Mouse (Mus musculus): ENCODE results near the gene Nr1d1. TPM values are rescaled to one million over a fixed set of nuclear protein-coding genes. Genes with fewer than 3 reads are reported as not detected.
"Not testable (repeated sequence)": the region's sequence is repeated elsewhere in the genome, so short reads cannot be mapped to it uniquely, and the experiment has no call there.

The Nr1d1 gene
- total RNA-seq, 2 experiments from 2014 or later: 54.2 to 67.6 TPM

DNA sequence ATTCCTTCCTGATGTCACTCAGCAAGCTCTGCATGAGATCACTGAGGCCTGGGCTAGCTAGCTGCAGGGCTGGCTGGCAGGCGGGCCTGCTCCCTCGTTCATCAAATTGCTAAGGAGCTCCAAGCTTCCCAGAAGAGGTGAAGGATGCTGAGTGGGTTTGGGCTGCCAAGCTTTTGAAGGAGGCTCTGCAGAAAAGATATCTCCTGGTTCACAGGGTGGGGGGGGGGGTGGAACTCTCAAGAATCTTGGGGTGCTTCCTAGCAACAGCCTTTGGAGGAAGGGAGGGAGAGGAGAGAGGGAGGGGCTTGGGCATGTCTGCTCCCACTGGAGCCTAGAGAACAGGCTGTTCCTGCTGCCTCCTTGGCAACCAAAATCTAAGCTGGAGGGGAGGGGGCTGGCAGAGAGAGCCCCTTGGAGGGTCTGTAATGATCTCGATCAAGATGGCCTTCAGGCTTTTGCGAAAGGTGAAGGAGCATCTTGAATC lies 36.7 kb downstream of the Nr1d1 start:
- DNase-seq: peak in 1 of 2 experiments; percentile 59

DNA sequence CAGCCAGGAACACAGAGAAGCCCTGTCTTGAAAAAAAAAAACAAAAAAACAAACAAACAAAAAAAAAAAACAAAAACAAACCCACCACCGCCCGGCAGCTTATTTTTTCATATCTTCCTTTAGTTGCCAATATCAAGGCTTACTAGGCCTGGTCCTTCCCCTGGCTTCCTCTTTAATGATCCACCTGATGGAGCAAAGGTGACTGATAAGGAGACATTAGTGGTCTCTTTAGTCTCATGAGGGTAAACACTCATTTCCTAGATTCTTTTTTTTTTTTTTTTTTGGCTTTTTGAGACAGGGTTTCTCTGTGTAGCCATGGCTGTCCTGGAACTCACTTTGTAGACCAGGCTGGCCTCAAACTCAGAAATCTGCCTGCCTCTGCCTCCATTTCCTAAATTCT lies 37.9 kb downstream of the Nr1d1 start:
- DNase-seq: not testable (repeated sequence)

DNA sequence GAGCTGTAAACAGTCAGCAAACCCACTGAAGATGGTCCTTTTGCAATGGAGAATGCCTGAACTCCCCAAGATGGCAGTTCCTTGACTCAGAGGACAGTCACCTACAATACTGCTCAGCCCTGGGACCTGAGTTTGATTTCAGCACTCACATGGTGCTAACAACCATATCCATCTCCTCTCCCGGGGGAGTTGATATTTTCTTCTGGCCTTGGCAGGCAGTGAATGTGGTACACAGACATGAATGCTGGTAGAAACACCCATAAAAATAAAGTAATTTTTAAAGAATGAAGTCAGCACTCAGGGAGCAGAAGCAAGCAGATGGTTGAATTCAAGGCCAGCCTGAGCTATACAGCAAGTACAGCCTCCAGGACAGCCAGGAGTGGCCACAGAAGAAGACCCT lies 39.0 kb downstream of the Nr1d1 start:
- no peak for DNase-seq

DNA sequence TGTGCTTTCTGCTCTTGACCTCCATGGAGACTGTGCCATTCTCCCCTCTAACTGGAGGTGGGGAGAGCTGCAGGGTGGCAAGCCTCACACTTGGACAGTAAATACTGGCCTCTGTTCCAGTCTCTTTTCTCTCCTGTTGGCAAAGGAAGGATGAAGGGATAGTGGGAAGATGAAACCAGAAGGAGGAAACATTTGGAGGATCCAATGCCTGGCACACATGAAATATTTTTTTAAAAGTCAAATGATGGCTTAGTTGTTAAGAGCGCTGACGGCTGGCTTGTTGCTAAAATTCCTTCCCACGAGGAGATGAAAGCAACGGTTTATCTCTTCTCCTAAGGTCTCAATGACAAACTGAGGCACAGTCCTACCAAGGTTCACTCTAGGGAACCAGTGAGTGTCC lies 40.0 kb downstream of the Nr1d1 start:
- DNase-seq: no peak

DNA sequence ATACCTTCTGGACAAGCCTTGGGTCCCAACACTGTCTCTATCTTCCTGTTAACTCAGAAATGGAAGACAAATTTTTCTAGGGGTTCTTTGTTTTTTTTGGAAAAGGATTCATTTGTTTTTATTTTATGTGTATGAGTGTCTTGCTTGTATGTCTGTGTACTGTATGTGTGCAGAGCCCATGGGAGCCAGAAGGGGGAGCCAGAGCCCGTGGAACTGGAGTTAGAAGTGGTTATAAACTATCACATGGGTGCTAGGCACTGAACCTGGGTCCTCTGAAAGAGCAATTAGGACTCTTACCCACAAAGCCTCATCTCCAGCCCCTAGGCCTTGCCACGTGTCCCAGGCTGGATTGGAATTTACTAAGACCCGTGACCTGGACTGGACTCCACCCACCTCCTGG lies 41.1 kb downstream of the Nr1d1 start:
- no peak for DNase-seq

DNA sequence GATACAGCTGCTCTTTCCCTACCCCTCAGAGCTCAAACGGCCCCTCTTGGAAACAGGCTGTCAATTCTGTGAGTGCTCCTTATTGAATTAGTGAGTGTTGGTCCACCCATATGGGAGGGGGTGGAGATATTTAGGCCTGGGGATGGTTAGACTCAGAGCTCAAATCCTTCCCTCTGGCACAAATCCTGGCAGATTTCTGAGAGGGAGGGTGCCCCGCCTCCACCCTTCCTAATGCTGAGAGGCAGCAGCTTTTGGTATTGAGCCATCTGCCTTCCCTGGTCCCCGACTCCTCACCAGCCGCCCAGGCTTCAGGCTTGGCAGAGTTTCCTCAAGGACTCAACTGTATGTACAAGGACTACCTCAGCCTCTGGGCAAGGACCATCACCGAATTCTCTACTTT lies 44.0 kb downstream of the Nr1d1 start:
- DNase-seq: no peak

DNA sequence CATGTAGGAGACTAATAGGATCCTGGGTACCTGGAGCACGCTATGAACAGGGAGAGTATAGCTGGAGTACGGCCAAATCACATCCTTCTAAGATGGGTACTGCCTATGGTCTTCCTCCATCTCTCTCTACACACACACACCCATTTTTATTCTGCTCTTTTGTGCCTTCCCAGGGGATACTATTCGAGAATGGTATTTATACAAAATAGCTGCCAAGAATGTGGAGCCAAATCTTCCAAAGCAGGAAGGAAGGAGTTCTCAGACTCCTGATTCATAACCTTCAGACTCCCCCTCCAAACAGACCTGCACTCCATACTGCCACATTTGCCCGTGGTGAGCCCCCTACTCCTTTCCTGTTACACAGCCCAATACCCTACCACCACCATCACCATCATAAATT lies 44.4 kb downstream of the Nr1d1 start:
- DNase-seq: no peak

DNA sequence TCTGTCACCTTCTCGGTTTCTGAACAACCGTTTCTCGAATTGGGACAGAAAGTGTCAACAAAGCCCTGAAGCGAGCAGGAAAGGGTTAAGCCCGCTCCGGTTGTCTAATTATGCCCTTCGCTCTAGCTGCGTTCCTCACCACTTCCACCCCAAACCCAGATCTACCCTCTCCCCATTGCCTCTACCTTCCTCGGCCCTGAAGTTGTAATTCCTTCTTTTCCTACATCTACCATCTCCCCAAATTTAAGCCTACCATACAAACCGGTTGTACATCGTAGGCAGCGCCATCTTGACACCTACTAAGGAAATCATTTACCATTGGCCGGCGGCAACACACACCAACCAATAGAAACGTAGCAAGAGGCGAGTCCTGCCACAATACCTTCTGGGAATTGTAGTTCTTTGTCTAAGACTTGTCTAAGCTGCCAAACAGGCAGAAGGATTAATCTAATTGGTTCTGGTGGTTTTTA lies 46.0 kb downstream of the Nr1d1 start, which contains the start of gene Med24:
TSS of gene Med24 (minus strand) at position 317 of the 470 bp plus-strand sequence.
- peak; percentile 93 to 95 for DNase-seq

DNA sequence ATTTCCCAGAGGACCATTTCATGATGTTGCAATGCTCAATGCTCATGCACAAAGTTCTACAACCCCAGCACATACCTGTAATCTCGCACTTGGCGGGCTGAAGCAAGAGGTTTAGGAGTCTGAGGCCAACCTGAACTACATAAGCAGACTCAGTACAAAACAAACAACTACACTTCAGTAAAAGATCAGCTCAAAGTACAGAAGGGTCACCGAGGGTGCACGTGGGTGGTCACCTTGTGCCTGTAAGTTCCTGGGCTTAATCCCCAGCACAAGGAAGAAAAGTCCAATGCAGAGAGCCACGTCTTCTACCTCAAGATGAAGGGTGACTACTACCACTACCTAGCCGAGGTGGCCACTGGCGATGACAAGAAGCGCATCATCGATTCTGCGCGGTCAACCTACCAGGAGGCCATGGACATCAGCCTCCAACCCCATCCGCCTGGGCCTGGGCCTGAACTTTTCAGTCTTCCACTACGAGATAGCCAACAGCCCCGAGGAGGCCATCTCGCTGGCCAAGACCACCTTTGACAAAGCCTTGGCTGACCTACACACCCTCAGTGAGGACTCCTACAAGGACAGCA lies 49.1 kb downstream of the Nr1d1 start:
- DNase-seq: no peak

DNA sequence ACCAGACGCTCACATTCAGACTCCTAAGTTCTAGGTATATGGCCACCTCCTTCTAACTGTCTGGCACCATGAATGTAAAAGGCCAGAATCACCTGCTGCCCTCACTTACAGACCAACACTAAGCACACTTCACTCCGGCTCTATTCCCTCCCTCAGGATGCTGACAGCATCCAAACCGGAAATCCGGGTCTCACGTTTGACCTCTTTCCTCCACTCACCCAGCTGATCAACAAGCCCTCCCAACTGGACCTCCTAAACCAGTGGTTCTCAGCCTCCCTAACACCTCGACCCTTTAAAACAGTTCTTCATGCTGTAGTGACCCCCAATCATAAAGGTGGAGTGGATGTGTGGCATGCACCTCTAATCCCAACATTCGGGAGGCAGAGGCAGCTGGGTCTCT lies 52.0 kb downstream of the Nr1d1 start:
- no peak for DNase-seq

DNA sequence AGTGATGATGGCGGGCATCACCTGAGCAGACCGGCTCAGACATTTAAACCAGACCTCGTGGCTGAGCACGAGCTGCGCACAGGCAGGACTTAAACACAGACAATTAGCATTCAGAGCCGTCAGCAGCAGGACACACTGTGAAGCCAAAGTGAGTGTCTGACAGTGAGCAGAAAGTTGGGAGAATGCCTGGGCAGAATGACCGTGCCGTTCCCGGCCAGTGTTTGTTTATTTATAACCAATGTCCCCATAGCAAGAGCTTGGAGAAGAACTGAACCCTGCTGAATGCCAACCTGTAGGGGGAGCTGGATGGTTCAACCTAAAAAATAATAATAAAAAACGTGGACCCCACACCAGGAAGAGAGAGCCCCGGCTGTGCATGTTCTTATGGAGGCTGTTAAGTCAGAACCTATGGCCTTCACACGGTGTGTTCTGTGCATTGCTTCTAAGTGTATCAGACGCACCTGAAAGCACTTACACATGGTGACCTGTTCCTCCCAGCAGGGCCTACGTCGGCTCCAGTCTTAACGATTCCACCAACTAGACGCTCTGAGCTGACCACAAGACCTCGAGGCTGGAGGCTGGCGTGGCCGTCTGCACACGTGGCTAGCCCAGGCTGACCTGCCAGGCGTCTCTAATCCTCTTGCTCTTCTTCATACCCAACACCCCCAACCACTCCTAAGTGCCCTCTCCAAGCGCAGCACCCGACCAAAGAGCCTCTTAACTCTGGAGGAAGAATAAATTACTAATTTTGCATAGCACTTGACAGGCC lies 53.5 kb downstream of the Nr1d1 start:
- DNase-seq: peak; percentile 89 to 93

DNA sequence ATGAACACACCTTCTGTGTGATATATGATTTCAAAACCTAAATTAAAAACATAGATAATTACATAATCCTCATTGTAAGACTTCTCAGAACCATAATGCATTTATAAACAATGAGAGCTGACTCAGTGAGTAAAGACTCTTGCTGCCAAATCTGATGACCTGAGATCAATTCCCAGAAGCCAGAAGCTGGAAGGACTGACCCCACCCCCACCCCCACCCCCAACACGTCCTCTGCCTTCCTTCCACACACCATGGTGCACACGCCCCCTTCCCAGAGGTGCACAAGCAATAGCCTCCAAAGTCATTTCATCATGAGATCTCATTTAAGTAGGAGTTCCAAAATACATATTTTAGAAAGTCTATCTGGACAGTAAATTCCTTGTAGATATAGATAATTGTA lies 54.4 kb downstream of the Nr1d1 start:
- DNase-seq: no peak

Other genes starting within 250 kb of the Nr1d1 start
- gene Ikzf3, start 229.3 kb downstream of the Nr1d1 start, total RNA-seq (2021): 1 to 10 TPM in 1 of 2 experiments, under 1 TPM in 1; 0.89 to 5.0 TPM
- gene Zpbp2, start 224.2 kb downstream of the Nr1d1 start, total RNA-seq (2021): not detected
- 10 to 100 TPM; 42.6 to 47.5 TPM for gene Ormdl3, start 188.0 kb downstream of the Nr1d1 start, total RNA-seq (2021)
- not detected for gene Lrrc3c, start 177.0 kb downstream of the Nr1d1 start, total RNA-seq (2021)
- 10 to 100 TPM in 1 of 2 experiments, 1 to 10 TPM in 1; 6.6 to 10.4 TPM for gene Gm12355, start 149.7 kb downstream of the Nr1d1 start, total RNA-seq (2021)
- gene Gsdma3, start 149.0 kb downstream of the Nr1d1 start, total RNA-seq (2021): 1 to 10 TPM; 3.0 to 3.1 TPM
- not detected for gene Gsdma2, start 128.6 kb downstream of the Nr1d1 start, total RNA-seq (2021)
- under 1 TPM; 0.10 TPM for gene Gsdma, start 111.0 kb downstream of the Nr1d1 start, total RNA-seq (2021)
- 100 to 1,000 TPM in 1 of 2 experiments, 10 to 100 TPM in 1; 99.2 to 107 TPM for gene Psmd3, start 92.8 kb downstream of the Nr1d1 start, total RNA-seq (2021)
- gene Csf3, start 74.1 kb downstream of the Nr1d1 start, total RNA-seq (2021): not detected
- 10 to 100 TPM; 42.0 to 44.2 TPM for gene Med24, start 45.9 kb downstream of the Nr1d1 start, total RNA-seq (2021)
- gene Thra, start 34.7 kb downstream of the Nr1d1 start, total RNA-seq (2021): 100 to 1,000 TPM in 1 of 2 experiments, 10 to 100 TPM in 1; 99.7 to 103 TPM
- 10 to 100 TPM; 71.7 to 73.3 TPM for gene Msl1, start 20.2 kb upstream of the Nr1d1 start, total RNA-seq (2021)
- gene Casc3, start 29.6 kb upstream of the Nr1d1 start, total RNA-seq (2021): 10 to 100 TPM; 17.2 to 19.3 TPM
- under 1 TPM; 0.72 to 0.82 TPM for gene Rapgefl1, start 61.5 kb upstream of the Nr1d1 start, total RNA-seq (2021)
- 10 to 100 TPM in 1 of 2 experiments, 1 to 10 TPM in 1; 7.3 to 10.1 TPM for gene Wipf2, start 88.3 kb upstream of the Nr1d1 start, total RNA-seq (2021)
- gene Cdc6, start 132.5 kb upstream of the Nr1d1 start, total RNA-seq (2021): under 1 TPM; 0.40 to 0.41 TPM
- 10 to 100 TPM in 1 of 2 experiments, 1 to 10 TPM in 1; 8.7 to 10.1 TPM for gene Rara, start 152.5 kb upstream of the Nr1d1 start, total RNA-seq (2021)
- under 1 TPM; 0.36 to 0.45 TPM for gene Gjd3, start 207.7 kb upstream of the Nr1d1 start, total RNA-seq (2021)
- 1 to 10 TPM; 1.5 to 1.8 TPM for gene Top2a, start 248.9 kb upstream of the Nr1d1 start, total RNA-seq (2021)